Mouse (Mus musculus): Measurements from ENCODE around the gene 3110082J24Rik.

DNA sequence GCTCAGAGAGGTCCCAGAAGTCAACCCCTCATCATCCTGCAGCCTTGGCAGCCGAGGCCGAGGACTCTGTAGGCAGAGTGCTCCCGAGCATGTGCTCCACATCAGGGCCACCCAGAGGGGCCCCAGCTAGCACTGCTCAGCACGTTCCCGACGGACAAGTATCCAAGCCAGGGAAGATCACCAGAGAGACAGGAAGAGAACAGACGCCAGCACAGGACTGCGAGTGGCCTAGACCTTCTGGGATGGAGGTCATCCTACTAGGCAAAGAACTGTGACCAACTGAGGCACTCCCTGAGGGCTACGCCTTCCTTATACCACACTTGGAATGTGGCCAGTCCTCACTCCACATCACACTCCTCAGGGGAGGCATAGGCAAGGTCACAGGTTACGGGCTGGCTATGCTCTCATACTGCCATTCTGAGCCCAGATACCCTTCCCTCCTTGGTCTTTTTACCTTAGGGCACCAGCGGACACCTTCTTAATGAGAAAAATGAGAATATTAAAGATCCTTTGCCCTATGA lies 29.9 kb upstream of the 3110082J24Rik start:
- TF ChIP-seq POLR2A (IDR thresholded peaks at IDR 0.05; ENCODE audit: low read depth, low read length) (no peak), CTCF (IDR thresholded peaks at IDR 0.05; ENCODE audit: extremely low read depth, insufficient read depth, insufficient read length, insufficient replicate concordance) (no peak)

Data from spleen, adult 2 months (tissue).